Mouse (Mus musculus): ENCODE measurements around the gene B3galt5. TPM values are rescaled to one million over a fixed set of nuclear protein-coding genes. Genes with fewer than 3 reads are reported as not detected.

B3galt5 gene
- polyA plus RNA-seq (2012; rRNA removed), result 32.1 and 38.6 TPM in 2 replicates

- Histone ChIP-seq H3K4me3 (replicated peaks; ENCODE audit: insufficient read depth, low read depth, low read length) (no peak within 1 kb of the TSS), H3K27me3 (ENCODE audit: control insufficient read depth, insufficient read depth, low read length) (no peaks in the 10 kb centered on the region), H3K27ac (ENCODE audit: insufficient read depth, low read length) (no peak within 1 kb of the TSS), H3K4me1 (ENCODE audit: control insufficient read depth, insufficient read depth, low read length) (no peaks in the 10 kb centered on the region)
- 85% methylated on average over 17 of the region's 17 CpGs for WGBS
- DNase-seq, result no peak
- TF ChIP-seq POLR2A (IDR thresholded peaks at IDR 0.05; ENCODE audit: borderline replicate concordance, insufficient read depth, low read length), result no peak
- no peak for TF ChIP-seq CTCF (IDR thresholded peaks at IDR 0.05; ENCODE audit: borderline replicate concordance, insufficient read depth, low read depth, low read length)
Observed at GRCm38 (mm10) chr16:96235366-96235970, at the start of gene B3galt5. TSS of gene B3galt5 (plus strand) at chr16:96235801.

GRCm38 (mm10) chr16:96187619-96188018 is 48.0 kb upstream of the B3galt5 start:
- Histone ChIP-seq H3K4me1 (ENCODE audit: control insufficient read depth, insufficient read depth, low read length) (peaks cover 8% of the 10 kb centered on the region), H3K4me3 (replicated peaks; ENCODE audit: insufficient read depth, low read depth, low read length) (no peak overlapping the region), H3K27ac (ENCODE audit: insufficient read depth, low read length) (no peak overlapping the region), H3K27me3 (ENCODE audit: control insufficient read depth, insufficient read depth, low read length) (no peaks in the 10 kb centered on the region)
- TF ChIP-seq CTCF (IDR thresholded peaks at IDR 0.05; ENCODE audit: borderline replicate concordance, insufficient read depth, low read depth, low read length) (no peak), POLR2A (IDR thresholded peaks at IDR 0.05; ENCODE audit: borderline replicate concordance, insufficient read depth, low read length) (no peak)
- 9% methylated on average over 5 of the region's 5 CpGs for WGBS
- peak; percentile 29 to 64 for DNase-seq

DNA sequence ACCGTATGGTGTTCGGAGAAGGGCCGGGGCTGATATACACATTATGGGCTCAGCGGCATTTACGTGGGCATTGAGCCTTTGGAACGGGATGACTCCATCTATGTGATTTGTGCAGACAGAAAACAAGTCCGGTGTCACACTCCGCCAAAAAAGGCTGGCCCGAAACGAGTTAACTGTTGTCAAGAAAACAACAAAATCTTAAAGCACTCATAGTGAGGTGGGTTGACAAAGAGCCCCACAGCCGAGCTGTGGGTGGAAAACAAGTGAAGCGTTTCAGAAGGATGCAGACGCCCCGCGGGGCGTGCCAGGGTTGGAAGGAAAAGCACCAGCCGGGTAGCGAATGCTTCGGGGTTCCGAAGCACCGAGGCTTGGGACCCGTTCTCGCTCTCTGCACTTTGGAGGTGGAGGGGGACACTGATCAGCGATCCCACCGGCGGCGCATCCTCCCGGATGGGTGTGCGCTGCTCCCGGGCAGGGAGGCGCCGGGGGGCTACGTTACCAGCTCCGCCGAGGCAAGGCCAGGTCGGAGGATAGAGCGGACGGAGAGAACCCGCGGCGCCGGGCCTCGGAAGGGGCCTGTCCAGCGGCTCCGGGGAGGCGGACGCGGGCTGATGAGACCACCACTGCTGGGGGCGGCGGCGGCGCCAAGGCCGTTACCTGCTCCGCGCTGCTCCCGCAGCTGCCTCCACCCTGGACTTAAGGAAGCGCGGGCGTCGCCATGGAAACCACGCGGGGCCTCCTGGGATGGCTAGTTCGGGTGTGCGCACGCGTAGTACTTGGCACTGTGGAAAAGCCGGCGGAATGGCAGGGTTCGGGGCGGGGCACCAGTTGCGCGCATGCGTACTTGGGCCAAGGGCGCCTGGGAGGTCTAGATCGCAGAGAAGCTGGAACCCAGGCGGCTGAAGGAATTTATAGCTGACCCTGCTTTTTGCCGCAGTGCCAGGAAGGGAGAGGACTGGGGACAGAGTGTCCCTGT is 43.8 kb upstream of the B3galt5 start, which contains the start of gene Lca5l:
Gene Lca5l, minus strand, starts transcription at position 741 of the 976 bp plus-strand sequence.
- Histone ChIP-seq H3K4me1 (ENCODE audit: control insufficient read depth, insufficient read depth, low read length) (peaks cover 7% of the 10 kb centered on the region), H3K27ac (ENCODE audit: insufficient read depth, low read length) (peak within 1 kb of the TSS; percentile 90), H3K4me3 (replicated peaks; ENCODE audit: insufficient read depth, low read depth, low read length) (peak within 1 kb of the TSS; percentile 84), H3K27me3 (ENCODE audit: control insufficient read depth, insufficient read depth, low read length) (no peaks in the 10 kb centered on the region)
- peak; percentile 91; the same call in 1 of the 2 replicates for TF ChIP-seq POLR2A (IDR thresholded peaks at IDR 0.05; ENCODE audit: borderline replicate concordance, insufficient read depth, low read length)
- no peak for TF ChIP-seq CTCF (IDR thresholded peaks at IDR 0.05; ENCODE audit: borderline replicate concordance, insufficient read depth, low read depth, low read length)
- DNase-seq, result peak; percentile 99 to 100
- under 1% methylated on average over 77 of the region's 77 CpGs for WGBS

DNA sequence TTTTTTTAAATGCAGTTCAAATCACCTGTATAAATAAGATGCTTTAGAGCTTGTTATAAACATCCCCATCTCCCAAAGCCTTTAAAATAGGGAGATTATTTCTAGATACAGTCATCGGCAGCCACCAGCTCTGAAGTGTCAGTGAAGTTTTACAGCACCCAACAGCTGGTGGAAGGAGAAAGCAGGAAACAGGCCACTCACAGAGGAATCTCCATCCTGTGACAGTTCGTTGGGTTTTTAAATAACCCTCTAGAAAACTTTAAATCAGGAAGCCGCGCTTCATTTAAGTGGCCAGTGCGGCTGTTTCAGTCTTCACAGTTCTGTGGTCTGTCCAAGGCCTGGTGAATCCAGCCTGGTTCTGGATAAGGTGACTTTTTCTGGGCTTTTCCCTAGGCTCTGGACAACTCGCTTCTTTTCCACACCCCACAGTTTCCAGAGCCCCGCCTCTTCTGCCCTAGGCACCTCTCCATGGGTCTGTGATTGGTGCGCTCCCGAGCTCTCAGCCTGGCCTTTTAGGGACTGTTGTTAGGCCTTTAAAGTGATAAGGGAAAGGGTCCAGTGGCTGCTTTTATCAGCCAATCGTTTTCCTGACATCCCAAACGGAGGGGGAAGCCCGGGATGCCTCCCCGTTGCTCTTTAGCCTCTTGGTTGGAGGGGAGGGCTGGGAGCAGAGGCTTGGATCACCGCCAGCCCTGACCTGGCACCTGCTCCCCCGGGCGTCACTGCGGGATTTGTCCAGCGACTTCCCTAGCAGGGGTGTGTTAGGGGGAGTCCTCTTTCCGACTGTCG is 35.5 kb upstream of the B3galt5 start, which contains the start of gene Sh3bgr:
Gene Sh3bgr, plus strand, starts transcription at position 538 of the 789 bp plus-strand sequence.
- 14% methylated on average over 20 of the region's 20 CpGs for WGBS
- TF ChIP-seq CTCF (IDR thresholded peaks at IDR 0.05; ENCODE audit: borderline replicate concordance, insufficient read depth, low read depth, low read length), result no peak
- TF ChIP-seq POLR2A (IDR thresholded peaks at IDR 0.05; ENCODE audit: borderline replicate concordance, insufficient read depth, low read length), result no peak
- peak; percentile 74 to 76 for DNase-seq
- Histone ChIP-seq H3K27ac (ENCODE audit: insufficient read depth, low read length) (peak within 1 kb of the TSS; percentile 11; the same call in 1 of the 2 replicates), H3K4me1 (ENCODE audit: control insufficient read depth, insufficient read depth, low read length) (no peaks in the 10 kb centered on the region), H3K4me3 (replicated peaks; ENCODE audit: insufficient read depth, low read depth, low read length) (peak within 1 kb of the TSS; percentile 54), H3K27me3 (ENCODE audit: control insufficient read depth, insufficient read depth, low read length) (no peaks in the 10 kb centered on the region)

DNA sequence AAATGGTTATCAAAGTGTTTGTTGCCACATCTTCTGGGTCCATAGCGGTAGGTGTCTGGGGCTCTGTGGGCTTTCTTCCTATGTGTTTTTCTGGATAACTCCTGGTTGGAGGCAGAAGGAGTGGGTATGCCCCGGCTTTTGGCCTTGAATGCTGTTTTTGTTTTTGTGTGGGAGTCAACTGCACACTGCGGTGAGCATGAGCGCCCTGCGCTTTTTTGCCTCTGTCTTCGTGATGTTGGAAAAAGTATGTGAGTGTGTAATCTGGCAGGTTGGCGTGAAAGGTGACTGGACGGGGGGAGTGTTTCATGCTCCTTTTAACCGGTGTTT is 34.9 kb upstream of the B3galt5 start:
- 21% methylated on average over 9 of the region's 9 CpGs for WGBS

DNA sequence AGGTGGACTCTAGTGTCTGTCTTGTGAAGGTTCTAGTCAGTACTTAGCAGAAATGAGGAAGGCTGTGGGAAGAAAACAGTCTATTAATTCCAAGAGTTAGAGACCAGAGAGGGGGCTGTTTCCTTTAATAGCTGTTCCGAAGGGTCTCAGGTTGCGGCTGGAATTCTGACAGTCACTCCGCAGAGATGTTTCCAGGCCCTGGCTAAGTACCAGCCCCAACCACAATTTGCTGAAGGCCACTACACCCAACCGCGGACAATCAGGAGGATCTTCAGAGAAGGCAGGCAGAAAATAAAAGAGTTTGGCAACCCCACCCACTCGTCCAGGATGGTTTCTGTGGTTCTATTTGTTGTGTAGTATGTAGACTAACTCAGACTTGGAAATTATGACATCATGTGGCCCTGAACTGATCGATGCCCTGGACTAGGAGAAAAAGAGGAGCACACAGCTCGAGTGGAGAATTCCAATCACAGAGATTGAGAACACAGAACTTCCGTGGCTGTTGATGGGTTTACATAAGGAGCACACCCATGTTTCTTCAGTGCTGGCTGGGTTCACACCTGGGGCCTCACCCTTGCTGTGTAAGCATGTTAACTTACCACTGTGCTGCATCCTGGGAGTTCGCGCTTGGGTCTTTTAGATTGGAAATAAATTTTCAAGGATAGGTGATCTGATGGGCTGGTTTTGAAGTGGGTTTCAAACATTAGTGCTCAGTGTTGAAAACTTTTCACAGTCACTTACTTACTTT is 33.9 kb upstream of the B3galt5 start:
- Histone ChIP-seq H3K27ac (ENCODE audit: insufficient read depth, low read length) (no peak overlapping the region), H3K4me1 (ENCODE audit: control insufficient read depth, insufficient read depth, low read length) (no peaks in the 10 kb centered on the region), H3K4me3 (replicated peaks; ENCODE audit: insufficient read depth, low read depth, low read length) (peak overlapping the region; percentile 5), H3K27me3 (ENCODE audit: control insufficient read depth, insufficient read depth, low read length) (no peaks in the 10 kb centered on the region)
- TF ChIP-seq POLR2A (IDR thresholded peaks at IDR 0.05; ENCODE audit: borderline replicate concordance, insufficient read depth, low read length) (no peak), CTCF (IDR thresholded peaks at IDR 0.05; ENCODE audit: borderline replicate concordance, insufficient read depth, low read depth, low read length) (no peak)
- WGBS, result 83% methylated on average over 11 of the region's 11 CpGs
- DNase-seq, result no peak

More for the DNA sequence above, 34.9 kb upstream of the B3galt5 start:
- H3K27ac ChIP-seq (ENCODE audit: insufficient read depth, low read length), result peak overlapping the region; percentile 2; the same call in 1 of the 2 replicates
- no peak for DNase-seq
- no peaks in the 10 kb centered on the region for H3K4me1 ChIP-seq (ENCODE audit: control insufficient read depth, insufficient read depth, low read length)
- peak overlapping the region; percentile 54 for H3K4me3 ChIP-seq (replicated peaks; ENCODE audit: insufficient read depth, low read depth, low read length)
- H3K27me3 ChIP-seq (ENCODE audit: control insufficient read depth, insufficient read depth, low read length), result no peaks in the 10 kb centered on the region
- TF ChIP-seq POLR2A (IDR thresholded peaks at IDR 0.05; ENCODE audit: borderline replicate concordance, insufficient read depth, low read length) (no peak), CTCF (IDR thresholded peaks at IDR 0.05; ENCODE audit: borderline replicate concordance, insufficient read depth, low read depth, low read length) (no peak)
